9 mouse cellular contexts compared by ENCODE assay signal in the genomic region with DNA sequence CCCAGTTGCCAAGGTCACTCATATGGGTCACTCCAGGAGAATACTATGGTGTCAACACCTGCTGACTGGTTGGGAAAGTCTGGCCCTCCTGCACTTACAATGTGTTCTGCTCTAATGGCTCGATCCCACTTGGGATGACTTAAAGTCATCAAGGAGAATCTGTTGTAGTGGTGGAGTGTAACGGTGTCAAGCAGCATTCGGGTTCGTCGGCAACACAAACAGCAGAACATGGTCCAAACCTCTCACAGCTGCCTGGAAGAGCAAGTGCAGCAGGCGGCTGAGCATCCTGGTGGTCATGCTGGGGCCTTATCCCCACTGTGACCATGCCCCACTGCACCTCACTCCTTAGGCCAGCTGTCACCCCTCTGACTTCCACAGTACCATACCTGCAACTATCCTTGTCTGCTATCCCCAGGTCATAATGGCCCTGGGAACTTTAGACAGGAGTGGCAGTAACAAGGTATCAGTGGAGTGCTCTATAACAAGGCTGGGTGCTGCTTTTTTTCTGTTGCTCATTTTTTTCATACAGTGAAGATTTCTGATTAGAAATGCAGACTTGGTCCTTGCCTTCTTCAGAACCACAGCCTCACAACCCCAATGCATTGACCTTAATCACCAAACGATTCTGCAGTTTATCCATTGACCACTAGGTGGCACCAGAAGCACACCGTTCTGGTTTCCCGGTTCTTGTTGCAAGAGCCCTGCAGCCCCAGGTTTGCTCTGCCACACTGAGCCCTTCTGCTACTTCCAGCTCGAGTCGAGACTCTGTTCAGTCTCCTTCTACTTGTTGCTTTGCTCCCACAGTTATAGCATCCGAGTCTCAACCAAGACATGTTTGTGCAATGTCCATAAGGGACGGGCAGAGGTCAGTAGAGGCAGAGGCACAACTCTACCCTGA. TPM values are rescaled to one million over a fixed set of nuclear protein-coding genes. Genes with fewer than 3 reads are reported as not detected.
DNase-seq lines count a peak whose midpoint lies in the region; ATAC-seq lines count a peak whose summit lies in the region.
"Had no signal": no experiment of that assay in that cellular context is flagged by ENCODE, and none has a peak within 500 bp of the region (broad histone marks: within the 10 kb centered on the region; RNA-seq: fewer than 3 reads in every experiment).

No protein-coding gene starts in this region.

- no peak for ATAC-seq in heart, embryonic 11.5 days (replicated peaks; ENCODE audit: insufficient number of reproducible peaks, low FRiP score, low TSS enrichment)
- ATAC-seq in intestine, embryonic 15.5 days: peak; percentile 74

- intact Hi-C loops in left cerebral cortex, postnatal 10 days (cut with DNase I): loop anchor here (5.0 kb wide), 2 partner anchors 89 to 109 kb away; partner anchors contain the start of gene Clptm1l

- H3K9ac ChIP-seq in heart, embryonic 11.5 days (ENCODE audit: low read depth, low read length): no peak overlapping the region
- H3K9ac ChIP-seq in intestine, embryonic 15.5 days: no peak overlapping the region

- WGBS in heart, embryonic 11.5 days (ENCODE audit: insufficient replicate concordance): 56% methylated on average over 13 of the region's 13 CpGs
- WGBS in intestine, embryonic 15.5 days: 55% methylated on average over 13 of the region's 13 CpGs
- WGBS in midbrain, embryonic 10.5 days: 62% methylated on average over 13 of the region's 13 CpGs

- peaks cover 20% of the 10 kb centered on the region for H3K36me3 ChIP-seq in heart, embryonic 11.5 days (ENCODE audit: control insufficient read depth, insufficient read depth, low read length)
- peaks cover 19% of the 10 kb centered on the region for H3K36me3 ChIP-seq in intestine, embryonic 15.5 days
- H3K36me3 ChIP-seq in midbrain, embryonic 10.5 days: peaks cover 89% of the 10 kb centered on the region

- H3K9me3 ChIP-seq in heart, embryonic 11.5 days (replicated peaks; ENCODE audit: control insufficient read depth, low read length): no peaks in the 10 kb centered on the region
- H3K9me3 ChIP-seq in intestine, embryonic 15.5 days: no peaks in the 10 kb centered on the region
- no peaks in the 10 kb centered on the region for H3K9me3 ChIP-seq in midbrain, embryonic 10.5 days (replicated peaks)

- no peaks in the 10 kb centered on the region for H3K27me3 ChIP-seq in heart, embryonic 11.5 days (ENCODE audit: control insufficient read depth, insufficient read depth, low read length)
- H3K27me3 ChIP-seq in intestine, embryonic 15.5 days (replicated peaks): no peaks in the 10 kb centered on the region
- no peaks in the 10 kb centered on the region for H3K27me3 ChIP-seq in midbrain, embryonic 10.5 days (ENCODE audit: low read depth, poor library complexity, severe bottlenecking)

- no peak overlapping the region for H3K27ac ChIP-seq in heart, embryonic 11.5 days (ENCODE audit: low read depth, low read length)
- H3K27ac ChIP-seq in intestine, embryonic 15.5 days: no peak overlapping the region
- H3K27ac ChIP-seq in midbrain, embryonic 10.5 days (replicated peaks): no peak overlapping the region

- 0 out of 2 replicates have a peak, but pooled peaks cover 3% of the 10 kb centered on the region for H3K4me1 ChIP-seq in heart, embryonic 11.5 days (ENCODE audit: control insufficient read depth, insufficient read depth, low read length)
- H3K4me1 ChIP-seq in intestine, embryonic 15.5 days (replicated peaks): no peaks in the 10 kb centered on the region
- H3K4me1 ChIP-seq in midbrain, embryonic 10.5 days: peaks cover 13% of the 10 kb centered on the region

- peak; percentile 89 for DNase-seq in heart, adult 11 months
- peak; percentile 89 to 91 for DNase-seq in cerebellum, postnatal 10 days
- peak; percentile 63 to 77 for DNase-seq in frontal cortex, postnatal 25 days (ENCODE audit: low spot score in 2 of 2)
- DNase-seq in left cerebral cortex, postnatal 10 days (ENCODE audit: extremely low spot score in 1 of 2, low spot score in 2 of 2): peak; percentile 73 to 75
- peak; percentile 78 for DNase-seq in midbrain, embryonic 10.5 days (ENCODE audit: low spot score)
- peak; percentile 62 for DNase-seq in right cerebral cortex, postnatal 25 days

- no peak overlapping the region for H3K4me2 ChIP-seq in heart, embryonic 11.5 days
- H3K4me2 ChIP-seq in intestine, embryonic 15.5 days (replicated peaks): no peak overlapping the region

- no peak overlapping the region for H3K4me3 ChIP-seq in heart, embryonic 11.5 days (ENCODE audit: low read depth, low read length)
- no peak overlapping the region for H3K4me3 ChIP-seq in intestine, embryonic 15.5 days (replicated peaks)
- H3K4me3 ChIP-seq in midbrain, embryonic 10.5 days: no peak overlapping the region
- H3K4me3 ChIP-seq: myocyte had no signal

RNA-seq across cellular contexts. Expression of gene Slc6a3, which starts 23.5 kb away (rescaled TPM):
- 0.28 TPM in 1 of 2 replicates, not detected in the other for polyA plus RNA-seq in heart, embryonic 11.5 days (2014; fragmentation: Nextera tagmentation; extraction: Ambion mirVana)
- 0.34 and 0.41 TPM in 2 replicates for polyA plus RNA-seq in intestine, embryonic 15.5 days (2015; fragmentation: Nextera tagmentation; extraction: Ambion mirVana)
- under 1 TPM; 0.21 to 0.32 TPM for total RNA-seq in left cerebral cortex, postnatal 10 days (2021)
- 0.10 and 0.11 TPM in 2 replicates for polyA plus RNA-seq in midbrain, embryonic 10.5 days (2016; fragmentation: Nextera tagmentation; extraction: Ambion mirVana)
- polyA plus RNA-seq: myocyte had no signal

RNA-seq across cellular contexts. Expression of gene Lpcat1, which starts 46.0 kb away (rescaled TPM):
- 26.0 and 26.6 TPM in 2 replicates for polyA plus RNA-seq in heart, embryonic 11.5 days (2014; fragmentation: Nextera tagmentation; extraction: Ambion mirVana)
- polyA plus RNA-seq in intestine, embryonic 15.5 days (2015; fragmentation: Nextera tagmentation; extraction: Ambion mirVana): 19.8 and 22.5 TPM in 2 replicates
- total RNA-seq in left cerebral cortex, postnatal 10 days (2021): 10 to 100 TPM; 63.0 to 64.0 TPM
- 65.3 and 66.6 TPM in 2 replicates for polyA plus RNA-seq in midbrain, embryonic 10.5 days (2016; fragmentation: Nextera tagmentation; extraction: Ambion mirVana)
